Mouse (Mus musculus) layer of hippocampus, adult 9-11 months (tissue): Measurements from ENCODE around the gene Nle1.
A peak's percentile ranks its signal among the peaks of the same experiment; 100 is the strongest.

Source experiments
- DNase-seq: peaks from one replicate; pipeline ENCODE4 v3.0.0; 2022

Gene Nle1

DNA sequence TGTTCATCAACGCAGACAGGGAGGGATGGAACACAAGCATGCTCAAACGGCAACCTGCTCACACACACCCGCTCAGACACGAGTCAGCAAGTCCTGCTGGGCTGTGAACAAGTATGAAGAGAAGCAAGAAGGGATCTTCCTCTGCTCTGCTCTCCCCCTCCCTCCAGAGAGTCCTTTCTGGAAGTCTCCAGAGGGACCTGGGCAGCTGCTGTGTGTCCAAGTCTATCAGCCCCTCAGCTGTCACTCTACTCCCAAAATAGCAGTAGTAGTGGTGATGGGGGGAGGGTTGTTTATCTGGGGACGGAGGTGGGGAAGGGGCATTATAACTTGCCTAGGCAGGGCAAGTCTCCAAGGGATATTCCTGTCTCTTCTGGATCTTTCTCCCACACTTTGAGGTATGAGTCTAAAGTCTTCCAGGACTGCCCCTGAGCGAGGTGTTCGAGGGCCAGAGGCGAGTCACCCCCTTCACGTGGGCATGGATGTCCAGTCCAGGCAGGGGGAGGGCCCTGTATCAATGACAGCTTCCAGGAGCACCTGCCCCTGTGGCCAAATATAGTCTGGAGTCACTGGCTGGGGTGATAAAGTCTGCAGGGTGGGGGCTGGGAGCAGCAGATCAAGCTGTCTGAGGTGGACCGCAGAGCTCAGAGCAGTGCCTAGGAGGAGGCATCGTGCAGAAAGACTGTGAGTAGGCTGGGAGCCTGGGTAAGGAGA is 2.6 kb upstream of the Nle1 start:
- DNase-seq, result no peak

DNA sequence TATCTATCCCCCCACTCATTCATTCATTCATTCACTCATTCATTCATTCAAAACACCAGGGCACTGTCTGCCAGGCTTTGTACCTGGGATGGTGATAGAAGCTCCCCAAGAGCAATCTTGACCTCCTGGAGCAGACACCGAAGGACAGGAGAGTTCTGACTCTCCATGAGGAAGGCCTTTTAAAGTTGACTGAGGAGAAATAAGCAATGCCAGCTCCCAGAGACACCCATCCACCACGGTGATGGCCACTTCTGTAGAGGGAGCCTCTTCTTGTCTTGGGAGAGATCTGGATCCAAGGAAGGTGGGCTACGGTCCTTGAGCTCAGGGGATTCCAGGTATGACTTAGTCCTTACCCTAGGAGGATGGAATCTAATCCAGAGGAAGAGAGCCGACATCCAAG is 2.0 kb upstream of the Nle1 start, which contains the start of gene Unc45b:
Gene Unc45b (plus strand): TSS at position 301 of the 400 bp plus-strand sequence.
- DNase-seq, result no peak

DNA sequence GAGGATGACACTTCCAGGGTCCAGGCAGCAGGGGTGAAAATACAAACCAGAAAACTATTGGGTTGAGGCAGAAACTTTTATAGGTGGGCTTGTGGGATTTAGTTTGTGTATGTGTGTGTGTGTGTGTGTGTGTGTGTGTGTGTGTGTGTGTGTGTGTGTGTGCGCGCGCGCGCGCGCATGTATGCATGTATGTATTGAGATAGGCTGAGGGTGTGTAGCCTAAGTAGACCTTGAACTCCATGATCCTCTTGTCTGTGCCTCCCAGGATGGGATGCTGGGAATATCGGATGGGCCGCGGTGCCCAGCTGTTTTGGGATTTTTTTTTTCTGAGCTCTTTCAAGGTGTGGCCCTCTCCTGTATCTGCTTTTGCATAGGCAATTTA is 388 bp upstream of the Nle1 start:
- DNase-seq, result no peak

DNA sequence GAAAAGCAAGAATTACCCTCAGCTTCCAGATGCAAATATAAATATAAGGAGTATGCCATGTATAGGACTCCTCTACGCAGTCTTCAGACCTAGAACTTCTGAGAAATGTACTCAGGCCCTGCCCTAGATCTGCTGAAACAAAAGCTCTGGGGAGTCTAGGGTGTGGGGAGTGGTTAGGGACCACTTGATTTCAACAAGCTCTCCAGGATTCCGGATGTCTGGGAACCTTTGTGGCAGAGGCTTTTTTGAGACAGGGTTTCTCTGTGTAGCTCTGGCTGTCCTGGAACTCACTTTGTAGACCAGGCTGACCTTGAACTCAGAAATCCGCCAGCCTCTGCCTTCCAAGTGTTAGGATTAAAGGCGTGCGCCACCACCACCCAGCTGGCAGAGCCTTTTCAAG is 2.4 kb downstream of the Nle1 start:
- no peak for DNase-seq

DNA sequence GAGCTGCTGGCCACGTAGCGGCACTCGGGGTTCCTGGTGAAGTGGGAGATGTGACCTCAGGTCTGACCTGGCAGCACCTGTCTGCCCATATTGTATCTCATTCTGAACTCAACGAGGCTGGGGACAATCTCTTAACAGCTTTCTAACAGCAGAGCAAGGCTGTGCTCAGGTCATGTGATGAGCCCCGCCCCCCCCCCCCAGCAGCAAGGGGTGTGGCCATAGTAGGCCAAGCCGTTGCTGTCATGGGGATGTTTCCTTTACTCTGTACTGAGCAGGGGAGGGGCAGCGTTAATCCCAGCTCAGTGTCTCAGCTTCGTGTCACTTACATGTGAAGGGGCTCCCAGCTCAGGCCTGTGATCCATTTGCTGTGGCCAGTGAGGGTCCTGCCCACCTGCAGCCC is 3.3 kb downstream of the Nle1 start:
- DNase-seq, result no peak

DNA sequence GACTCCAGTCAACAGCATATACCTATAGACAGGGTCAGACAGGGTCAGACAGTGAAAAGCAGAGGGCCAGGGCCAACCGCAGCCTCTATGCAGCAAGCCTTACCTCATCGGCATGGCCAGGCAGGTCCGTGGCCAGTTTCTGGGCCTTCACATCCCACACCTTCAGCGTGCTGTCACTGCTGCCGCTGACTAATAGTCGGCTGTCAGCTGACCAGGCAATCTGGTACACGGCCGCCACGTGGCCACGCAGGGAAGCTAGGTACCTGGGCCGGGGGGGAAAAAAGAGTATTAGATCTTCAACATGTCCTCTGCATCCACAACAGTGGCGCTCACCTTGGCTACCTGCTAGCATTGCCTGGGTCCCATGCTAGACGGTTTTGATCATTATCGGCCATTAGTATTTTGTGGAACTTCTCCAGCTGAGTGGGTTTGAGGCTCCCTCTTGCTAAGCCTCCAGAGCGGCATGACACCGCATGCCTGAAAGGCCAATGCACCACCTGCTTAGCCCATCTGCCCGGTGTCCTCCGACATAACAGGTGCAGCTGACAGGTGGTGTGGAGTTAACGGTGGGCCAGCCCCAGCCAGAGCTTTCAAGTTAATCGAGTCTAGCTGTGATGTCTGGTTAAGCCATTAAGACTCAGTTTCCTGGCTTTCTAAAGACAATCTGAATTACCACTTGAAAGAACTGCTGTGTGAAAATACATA is 6.5 kb downstream of the Nle1 start:
- no peak for DNase-seq

DNA sequence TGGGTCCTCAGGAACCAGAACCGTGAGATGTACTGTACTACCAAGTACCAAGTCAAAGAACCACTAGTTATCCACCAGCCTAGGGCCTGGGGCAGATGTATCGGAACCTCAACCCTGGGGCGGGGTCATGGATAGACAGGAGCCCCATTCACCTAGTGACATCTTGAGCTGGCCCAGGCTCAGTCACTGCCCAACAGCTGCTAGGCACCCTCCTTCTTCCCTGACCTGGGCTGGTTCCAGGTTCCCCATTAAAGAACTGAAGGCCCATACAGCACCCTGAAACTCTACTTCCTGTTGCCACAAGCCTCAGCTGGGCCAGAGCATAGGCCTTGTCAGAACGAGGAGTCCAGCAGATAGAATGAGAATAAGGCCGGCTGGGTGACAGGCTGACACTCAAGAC is 8.5 kb downstream of the Nle1 start:
- DNase-seq, result no peak

DNA sequence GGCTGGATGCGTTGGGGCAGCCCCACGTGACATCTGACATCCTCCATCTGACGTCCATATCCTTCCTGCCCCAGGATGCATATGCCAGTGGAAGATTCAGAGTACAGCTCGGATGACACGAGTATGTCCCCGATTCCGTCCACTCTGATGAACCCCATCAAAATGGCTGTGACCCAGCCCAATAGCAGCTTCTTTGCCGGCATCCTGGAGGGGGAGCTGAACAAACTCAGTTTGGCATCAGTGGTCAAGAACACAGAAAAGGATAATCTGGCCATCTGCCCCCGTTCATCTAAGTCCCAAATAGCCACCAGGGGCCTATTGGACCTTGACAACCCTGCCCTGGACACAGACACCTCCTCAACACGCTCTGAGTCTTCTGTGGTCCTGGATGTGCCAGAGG is 10.7 kb downstream of the Nle1 start:
- DNase-seq, result no peak

DNA sequence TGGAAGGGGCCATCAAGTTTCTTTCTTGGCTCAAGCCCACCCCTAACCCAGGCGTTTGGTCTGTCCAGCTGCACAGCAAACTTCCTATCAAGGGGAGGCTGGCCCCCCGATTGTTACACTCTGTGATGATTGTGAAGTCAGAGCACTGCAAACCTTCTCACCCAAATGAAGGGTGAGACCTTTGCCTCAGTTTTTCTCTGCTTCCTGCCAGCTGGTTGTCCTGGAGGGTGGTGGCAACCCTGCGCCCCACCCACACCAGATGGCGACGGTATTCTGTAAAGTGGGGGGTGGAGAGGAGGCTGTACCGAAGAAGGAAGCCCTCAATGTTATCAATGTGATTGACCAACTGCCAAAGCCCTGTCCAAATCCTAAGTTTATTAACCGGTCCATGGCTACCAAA is 16.3 kb downstream of the Nle1 start, which contains the start of gene Fndc8:
Gene Fndc8 (plus strand): TSS at position 189 of the 400 bp plus-strand sequence.
- no peak for DNase-seq

DNA sequence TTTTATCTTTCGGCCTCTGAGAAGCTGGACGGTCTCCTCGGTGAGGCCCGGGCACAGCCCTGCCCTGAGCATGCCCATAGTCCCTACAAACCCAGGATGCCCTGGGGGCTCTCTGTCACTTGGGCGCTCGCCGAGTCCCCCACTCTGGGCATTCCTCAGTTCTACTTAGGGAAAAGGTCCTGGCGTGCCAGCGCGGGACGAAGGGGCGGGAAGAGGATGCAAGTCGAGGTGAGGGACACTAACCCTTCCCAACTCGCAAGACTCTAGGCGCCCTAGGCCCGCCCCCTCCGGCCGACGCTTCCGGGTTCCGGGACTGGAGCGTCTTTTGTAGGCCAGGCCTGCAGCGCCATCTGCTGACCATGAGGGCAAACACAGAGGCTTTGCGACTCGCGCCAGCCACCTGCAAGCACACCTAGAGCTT is 17.9 kb downstream of the Nle1 start, which contains the start of gene Rad51d:
Gene Rad51d (minus strand): TSS at position 273 of the 421 bp plus-strand sequence.
- peak; percentile 91 for DNase-seq

DNA sequence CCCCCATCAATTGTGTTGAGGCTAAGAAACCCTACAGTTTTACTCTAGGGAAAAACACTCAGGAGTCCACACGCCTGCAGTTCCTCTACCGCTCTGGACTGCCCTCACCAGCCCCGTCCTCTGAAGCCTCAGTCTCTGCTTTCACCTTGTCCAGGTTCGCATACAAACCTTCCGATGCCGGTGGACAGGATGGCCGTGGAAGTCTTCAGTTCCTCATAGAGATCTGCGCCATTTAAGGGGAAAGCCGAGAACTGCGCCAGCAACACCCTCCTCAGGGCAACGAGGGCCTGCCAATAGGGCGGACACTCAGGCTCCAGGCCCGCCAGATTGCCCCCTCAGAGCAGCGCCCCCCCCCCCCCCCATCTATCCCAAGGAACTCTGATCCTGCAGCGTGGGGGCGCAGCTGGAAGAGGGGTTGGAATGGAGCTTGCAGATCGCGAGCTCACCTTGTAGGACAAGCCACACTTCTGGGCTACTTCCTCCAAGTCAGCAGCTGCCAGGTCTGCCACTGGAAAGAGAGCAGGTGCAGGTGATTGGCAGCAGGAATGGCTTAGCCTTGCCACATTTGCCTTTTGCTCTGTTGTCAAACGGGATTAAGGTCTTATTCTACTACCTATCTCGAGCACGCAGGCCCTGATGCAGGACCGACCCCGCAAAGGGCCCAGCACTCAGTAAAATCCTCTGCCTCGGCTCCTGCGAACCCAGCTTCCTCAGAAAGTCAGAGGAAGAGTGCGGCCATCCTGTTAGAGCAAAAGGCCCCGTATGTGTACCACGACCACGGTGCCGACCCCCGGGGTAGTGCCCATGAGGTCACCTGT is 18.5 kb downstream of the Nle1 start:
- DNase-seq, result no peak

DNA sequence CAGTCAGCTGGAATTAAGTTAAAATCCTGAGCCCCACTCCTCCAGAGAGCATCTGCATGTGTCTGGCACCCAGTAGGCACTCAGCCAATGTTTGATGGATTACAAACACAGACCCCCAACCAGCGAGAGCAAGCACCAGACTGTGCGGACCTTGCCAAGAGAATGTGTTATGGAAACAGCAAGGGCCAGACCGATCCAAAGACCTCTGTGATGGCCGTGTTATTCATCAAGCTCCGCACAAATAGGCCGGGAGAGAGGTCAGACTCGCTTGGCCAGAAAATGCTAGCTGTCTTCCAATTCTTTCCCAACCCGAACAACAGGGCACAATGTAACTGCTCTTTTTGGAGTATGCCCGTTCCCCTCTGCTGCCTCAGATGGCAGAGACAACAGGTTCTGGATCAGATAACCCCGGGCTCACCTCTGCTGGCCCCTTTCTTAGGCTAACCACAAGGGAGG is 19.7 kb downstream of the Nle1 start:
- peak; percentile 33 for DNase-seq

DNA sequence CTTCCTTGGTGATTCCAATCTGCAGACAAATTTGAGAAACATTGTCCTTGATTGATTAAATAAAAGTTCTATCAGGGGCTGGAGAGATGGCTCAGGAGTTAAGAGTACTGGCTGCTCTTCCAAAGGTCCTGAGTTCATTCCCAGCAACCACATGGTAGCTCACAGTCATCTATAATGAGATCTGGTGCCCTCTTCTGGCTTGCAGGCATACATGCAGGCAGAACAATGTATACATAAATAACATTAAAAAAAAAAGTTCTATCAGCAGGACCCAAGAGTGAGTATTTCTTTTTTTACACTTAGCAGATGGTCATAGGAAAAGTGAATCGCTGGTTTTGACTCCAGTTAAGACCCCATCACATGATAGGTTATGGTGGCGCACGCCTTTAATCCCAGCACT is 21.7 kb downstream of the Nle1 start:
- DNase-seq, result no peak

DNA sequence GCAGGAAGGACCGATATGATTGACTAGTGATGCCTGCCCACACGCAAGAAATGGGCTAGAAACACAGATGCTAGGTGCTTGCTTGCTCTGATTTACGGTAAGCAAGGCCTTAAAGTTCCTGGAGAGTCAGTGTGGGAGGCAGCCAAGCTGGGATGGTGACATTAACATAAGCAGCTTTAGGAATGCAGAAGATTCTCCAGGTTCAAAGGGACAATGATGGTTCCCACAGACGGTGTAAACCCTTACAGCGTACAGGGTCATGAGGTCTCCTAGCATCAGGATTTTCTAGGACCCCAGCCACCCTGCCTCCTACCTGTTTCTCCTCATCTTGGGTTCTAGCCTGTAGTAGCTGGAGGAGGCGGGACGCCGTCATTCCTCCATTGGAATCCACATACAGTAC is 25.0 kb downstream of the Nle1 start:
- no peak for DNase-seq

DNA sequence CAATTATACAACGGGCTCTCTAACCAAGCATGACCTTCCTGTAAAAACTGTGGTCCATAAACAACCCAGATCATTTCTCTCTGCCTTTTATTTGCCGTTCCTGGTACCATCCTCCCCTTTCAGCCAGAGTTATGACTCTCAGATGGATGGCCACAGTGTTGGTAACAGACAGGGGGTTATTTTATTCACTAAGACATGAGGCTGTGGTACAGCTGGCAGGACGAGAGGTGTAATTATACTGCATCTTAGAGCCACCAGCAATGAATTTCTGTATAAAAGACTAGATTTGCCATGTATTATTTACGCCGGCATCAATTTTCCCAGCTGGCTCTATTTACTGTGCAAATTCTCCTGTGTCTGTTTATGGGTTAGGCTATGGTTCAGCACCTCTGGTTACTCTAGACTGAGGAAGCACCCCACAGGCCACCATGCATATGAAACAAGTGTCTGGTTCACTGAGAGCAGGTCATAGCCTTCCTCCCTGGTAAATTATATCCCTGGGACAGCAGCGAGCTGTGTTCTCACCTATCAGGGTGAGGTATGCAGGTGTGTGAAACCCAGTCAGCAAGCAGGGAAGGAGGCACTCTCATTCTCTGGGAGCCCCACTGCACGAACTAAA is 30.4 kb downstream of the Nle1 start:
- no peak for DNase-seq

DNA sequence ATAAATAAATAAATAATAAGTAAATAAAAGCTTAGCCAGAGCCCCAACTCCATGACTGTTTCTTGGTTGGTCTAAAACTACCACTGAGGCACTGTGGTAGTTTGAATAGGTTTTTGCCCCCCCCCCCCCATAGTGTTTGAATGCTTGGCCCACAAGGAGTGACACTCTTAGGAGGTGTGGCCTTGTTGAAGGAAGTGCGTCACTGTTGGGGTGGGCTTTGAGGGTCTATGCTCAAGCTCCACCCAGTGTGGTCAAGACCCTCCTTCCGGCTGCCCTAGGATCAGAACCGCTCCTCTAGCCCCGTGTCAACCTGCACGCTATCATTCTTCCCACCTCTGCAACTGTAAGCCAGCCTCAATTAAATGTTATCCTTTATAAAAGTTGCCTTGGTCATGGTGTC is 32.6 kb downstream of the Nle1 start:
- DNase-seq, result no peak

DNA sequence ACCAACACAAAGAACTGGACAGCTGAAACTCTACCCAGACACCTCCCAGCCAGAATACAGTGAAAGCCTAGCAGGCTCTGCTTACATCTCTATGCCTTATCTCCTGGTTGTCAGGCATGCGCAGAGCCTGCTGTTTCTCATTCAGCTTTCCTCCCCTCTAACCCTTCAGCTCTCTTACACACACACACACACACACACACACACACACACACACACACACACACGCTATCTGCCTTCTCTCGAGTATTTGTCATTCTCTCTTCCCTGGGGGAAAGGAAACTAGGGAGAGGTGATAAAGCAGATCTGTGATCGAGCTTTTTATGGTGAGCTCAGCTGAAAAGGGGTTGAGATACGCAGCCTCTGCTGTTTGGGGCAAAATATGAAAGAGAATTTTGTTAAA is 33.3 kb downstream of the Nle1 start:
- DNase-seq, result no peak

DNA sequence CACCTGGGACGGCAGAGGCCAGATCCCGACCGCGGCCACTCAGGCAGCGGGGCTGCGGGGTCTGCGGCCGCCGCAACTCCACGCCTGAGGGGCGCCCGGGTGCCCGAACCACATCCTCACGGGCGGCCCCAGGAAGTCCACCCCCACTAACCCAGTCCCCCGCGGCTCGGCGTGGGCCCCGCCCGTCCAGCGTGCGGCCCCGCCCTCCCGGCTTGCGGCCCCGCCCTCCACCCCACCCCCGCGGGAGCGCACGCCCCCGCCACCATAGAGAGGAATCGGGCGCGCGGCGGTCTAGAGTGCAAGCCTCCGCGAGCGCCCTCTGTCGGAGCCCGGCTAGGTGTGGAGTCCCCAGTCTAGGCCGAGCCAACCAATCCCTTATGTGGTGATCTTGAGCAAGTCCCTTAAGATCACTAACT is 37.2 kb downstream of the Nle1 start, which contains the start of gene Rffl:
Gene Rffl (minus strand): TSS at position 180 of the 416 bp plus-strand sequence.
- peak; percentile 92 for DNase-seq

DNA sequence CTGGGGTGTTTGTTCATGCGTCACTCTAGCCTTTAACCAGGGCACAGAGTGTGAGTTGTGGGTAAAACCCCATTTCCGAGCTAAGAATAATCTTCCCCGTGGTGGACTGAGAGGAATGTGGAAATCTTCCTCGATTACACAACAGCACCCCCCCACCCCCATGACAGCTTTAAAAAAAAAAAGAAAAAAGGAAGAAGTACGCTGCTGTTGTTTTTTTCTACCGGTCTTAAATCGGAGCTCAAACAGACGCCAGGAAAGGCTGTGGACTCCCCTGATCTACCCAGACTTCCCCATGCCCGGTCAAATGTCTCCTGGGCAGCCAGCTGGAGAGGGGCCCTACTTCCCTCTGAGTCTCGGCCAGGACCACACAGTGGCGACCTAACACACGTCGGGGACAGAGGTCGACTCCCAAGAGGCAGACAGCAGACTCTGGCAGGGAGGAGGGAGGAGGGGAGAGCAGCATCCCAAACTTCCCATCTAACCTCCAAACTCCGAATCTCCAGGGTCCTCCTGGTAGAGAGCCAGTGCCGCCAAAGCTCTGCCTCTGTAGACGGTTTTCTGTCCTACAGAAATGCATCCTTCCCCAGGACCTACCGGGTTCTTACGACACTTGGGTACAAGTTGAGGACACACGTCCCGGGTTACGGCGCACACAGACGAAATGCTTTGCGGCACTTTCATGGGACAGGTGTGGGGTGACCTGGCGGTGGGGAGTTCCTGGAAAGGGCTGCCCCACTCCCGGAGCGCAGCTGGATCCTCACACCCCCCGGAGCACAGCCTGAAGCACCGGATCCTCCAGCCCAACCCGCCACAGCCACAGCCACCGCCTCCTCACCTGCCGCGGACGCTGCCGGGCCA is 37.8 kb downstream of the Nle1 start:
- DNase-seq, result peak; percentile 77

DNA sequence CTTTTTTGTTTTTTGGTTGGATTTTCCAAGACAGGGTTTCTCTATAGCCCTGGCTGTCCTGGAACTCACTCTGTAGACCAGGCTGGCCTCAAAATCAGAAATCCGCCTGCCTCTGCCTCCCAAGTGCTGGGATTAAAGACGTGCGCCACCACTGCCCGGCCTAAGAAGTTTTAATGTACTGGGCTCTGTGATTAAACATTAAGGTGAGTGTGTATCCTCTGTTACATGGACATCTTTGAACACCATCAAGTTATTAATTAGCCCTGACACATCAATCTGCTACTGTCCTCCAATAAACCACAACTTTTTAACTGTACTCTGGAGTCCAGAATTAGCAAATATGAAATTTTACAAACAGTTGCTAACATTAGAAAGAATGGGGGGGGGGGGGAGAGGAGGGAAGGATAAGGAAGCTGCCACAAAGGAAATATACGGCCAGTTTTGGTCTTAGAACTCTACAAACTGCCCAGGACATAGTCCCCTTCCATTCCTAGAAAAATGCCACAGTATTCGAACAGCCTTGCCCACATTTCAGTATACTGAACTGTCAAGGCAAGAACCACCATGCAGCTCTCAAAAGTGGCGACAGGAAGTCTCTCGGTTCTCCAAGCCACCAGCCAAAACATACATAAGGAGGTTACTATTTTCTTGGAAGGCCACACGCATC is 38.6 kb downstream of the Nle1 start:
- DNase-seq, result no peak

DNA sequence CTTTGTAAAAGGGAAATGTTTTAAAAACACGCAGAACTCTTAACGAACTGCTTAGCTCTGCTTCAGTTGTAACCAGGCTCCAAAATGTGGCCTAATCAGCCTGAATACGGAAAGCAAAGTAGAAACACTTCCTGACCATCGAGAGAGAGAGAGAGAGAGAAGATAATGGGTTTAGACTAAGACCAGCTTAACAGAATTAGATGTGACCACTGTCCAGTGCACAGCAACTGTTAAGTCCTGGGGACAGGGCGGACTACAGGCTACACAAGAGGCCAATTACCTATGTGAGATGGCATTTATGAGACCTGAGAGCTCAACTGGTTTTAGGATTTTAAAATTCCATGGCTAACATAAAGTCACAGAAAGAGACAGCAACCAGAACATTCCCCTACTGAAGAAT is 40.3 kb downstream of the Nle1 start:
- DNase-seq, result no peak
